Mouse (Mus musculus) G1E (cell line): ENCODE measurements around the gene Drg1. TPM values are rescaled to one million over a fixed set of nuclear protein-coding genes. Genes with fewer than 3 reads are reported as not detected.
"Not testable (repeated sequence)": the region's sequence is repeated elsewhere in the genome, so short reads cannot be mapped to it uniquely, and the experiment has no call there.

Source experiments
- ATAC-seq: 2 replicates; pipeline ENCODE4 v1.8.0; 2016; ENCODE audit warnings: mild to moderate bottlenecking; ENCODE audit not compliant: insufficient number of reproducible peaks, poor library complexity, low FRiP score, severe bottlenecking; ENCODE audit errors: extremely low read depth
- DNase-seq: peaks from one replicate; pipeline ENCODE4 v3.0.0; 2012; ENCODE audit warnings: low spot score
- H3K27me3 ChIP-seq: 2 replicates; pipeline ENCODE4 v1.6.1; 2012; ENCODE audit warnings: mild to moderate bottlenecking, low read length, inconsistent platforms; ENCODE audit not compliant: insufficient read depth
- H3K36me3 ChIP-seq: replicated peaks from 2 replicates; pipeline ENCODE3; 2012; ENCODE audit warnings: mild to moderate bottlenecking, inconsistent platforms
- H3K4me1 ChIP-seq: 2 replicates; pipeline ENCODE4 v1.6.1; 2012; ENCODE audit warnings: low read depth, low read length, inconsistent platforms, mixed read lengths; ENCODE audit not compliant: insufficient read depth
- H3K4me3 ChIP-seq: 2 replicates; pipeline ENCODE4 v1.5.1; 2012; ENCODE audit warnings: low read depth, mild to moderate bottlenecking, inconsistent platforms, low read length, moderate library complexity, mixed read lengths
- H3K9me3 ChIP-seq: replicated peaks from 2 replicates; pipeline ENCODE4 v1.6.1; 2012; ENCODE audit warnings: inconsistent platforms
- polyA plus RNA-seq: library from polyadenylated mRNA; stranded (reverse); fragments of >175 nt; gene quantifications from 2 replicates; pipeline ENCODE4 v1.2.3, GENCODE M21; 2012
- total RNA-seq, 2 experiments: library from RNA; stranded (forward) in 1 of 2; stranded (reverse) in 1 of 2; fragments of 200-1000 nt in 1 of 2; fragments of >200 nt in 1 of 2; fragmentation: Nextera tagmentation in 1 of 2; gene quantifications; 2 replicates each; pipeline ENCODE4 v1.2.3; 2014 to 2017

The Drg1 gene
- total and polyA plus RNA-seq, 3 experiments, result 101 to 303 (median 198) TPM

DNA sequence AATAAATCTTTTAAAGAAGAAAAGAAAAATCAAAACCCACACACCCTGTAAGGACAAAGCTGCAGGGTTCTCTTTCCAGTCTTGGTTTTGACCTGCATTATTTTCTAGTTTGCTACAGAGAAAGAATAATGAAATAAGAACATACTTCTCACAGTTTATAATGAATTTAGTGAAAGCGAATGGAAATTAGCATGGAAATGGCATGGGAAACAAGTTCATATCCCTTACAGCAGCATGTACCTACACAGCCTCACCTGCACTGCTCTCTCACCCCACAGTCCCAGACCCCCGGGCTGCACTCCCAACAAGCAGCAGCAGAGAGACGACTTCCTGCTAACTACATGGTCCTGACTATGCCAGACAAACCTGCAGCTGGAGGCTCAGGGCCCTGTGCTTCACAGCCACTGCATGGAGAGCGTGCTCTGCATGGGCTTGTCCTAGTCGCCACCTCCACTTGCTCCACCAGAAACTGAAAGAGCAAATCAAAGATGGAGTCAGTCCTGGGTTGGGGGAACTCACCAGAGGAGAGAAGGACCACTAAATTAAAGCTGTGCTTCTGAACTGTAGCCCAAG lies 100.9 kb downstream of the Drg1 start:
- not testable (repeated sequence) for H3K36me3 ChIP-seq, H3K4me1 ChIP-seq, H3K27me3 ChIP-seq, H3K9me3 ChIP-seq, ATAC-seq, H3K4me3 ChIP-seq, DNase-seq

DNA sequence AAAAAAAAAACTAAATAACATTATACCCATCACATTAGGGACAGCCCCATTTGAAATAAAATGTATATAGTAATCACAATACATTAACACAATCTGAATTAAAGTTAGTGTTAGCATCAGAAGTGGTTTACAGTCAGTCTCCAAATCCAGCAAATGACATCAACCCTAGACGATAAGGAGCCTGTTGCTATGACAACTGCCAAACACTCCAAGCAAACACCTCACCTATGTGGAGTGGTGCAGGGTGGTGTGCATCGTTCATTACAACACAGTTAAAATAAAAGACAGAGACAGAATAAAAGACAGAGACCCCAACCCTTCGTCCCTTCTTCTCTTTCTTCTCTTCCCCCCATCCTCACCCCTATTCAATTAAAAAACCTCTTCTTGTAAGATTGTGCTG lies 102.6 kb downstream of the Drg1 start:
- not testable (repeated sequence) for H3K9me3 ChIP-seq, ATAC-seq, DNase-seq, H3K4me1 ChIP-seq, H3K4me3 ChIP-seq, H3K27me3 ChIP-seq
- peaks cover 14% of the 10 kb centered on the region for H3K36me3 ChIP-seq

DNA sequence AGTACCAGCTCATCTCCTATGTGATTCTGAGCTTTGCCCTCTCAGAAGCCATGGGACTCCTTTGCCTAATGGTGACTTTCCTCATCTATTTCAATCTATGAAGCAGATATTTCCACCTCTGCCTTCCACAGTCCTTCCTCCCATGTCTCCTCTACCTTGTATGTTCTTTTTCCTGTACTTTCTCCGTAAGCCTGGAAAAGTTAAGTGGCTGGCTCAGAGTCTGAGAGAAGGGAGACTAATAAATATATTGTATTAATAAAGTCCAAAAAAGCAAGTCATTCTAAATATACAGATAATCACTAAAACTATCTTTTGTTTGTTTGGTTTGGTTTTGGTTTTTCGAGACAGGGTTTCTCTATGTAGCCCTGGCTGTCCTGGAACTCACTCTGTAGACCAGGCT lies 103.1 kb downstream of the Drg1 start:
- H3K9me3 ChIP-seq, H3K4me3 ChIP-seq, H3K27me3 ChIP-seq, H3K4me1 ChIP-seq, DNase-seq, ATAC-seq: not testable (repeated sequence)
- H3K36me3 ChIP-seq, result peaks cover 19% of the 10 kb centered on the region

DNA sequence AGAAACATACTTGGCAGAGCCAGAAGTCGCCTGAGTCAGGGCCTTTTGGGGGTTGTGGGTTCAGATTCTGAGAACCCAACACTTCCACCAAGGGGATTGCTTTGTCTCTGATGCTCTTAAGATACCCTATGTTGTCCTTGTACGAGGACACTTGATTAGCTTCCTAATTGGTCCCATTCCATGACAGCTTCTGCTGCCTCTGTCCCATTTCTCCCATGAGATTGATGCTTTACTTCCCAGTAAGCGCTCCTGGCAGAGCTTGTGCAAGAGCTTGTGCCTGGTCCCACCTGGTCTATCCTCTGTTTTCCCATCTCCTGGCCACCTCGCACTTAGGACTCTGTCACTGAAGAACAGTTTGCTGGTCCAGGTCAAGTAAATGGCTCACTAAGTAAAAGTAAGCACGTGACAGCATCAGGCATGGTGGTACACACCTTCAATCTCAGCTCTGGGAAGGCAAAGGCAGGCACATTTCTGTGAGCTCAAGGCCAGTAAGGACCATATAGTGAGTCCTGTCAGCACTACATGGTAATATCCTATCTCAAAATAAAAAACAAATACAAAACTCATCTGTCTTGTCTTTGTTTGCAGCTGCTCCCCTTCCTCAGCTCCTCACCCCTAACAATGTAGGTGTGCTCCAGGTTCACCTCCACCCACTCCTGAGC lies 103.8 kb downstream of the Drg1 start:
- H3K36me3 ChIP-seq, result peaks cover 23% of the 10 kb centered on the region
- not testable (repeated sequence) for DNase-seq, H3K9me3 ChIP-seq, ATAC-seq, H3K4me1 ChIP-seq, H3K27me3 ChIP-seq, H3K4me3 ChIP-seq

DNA sequence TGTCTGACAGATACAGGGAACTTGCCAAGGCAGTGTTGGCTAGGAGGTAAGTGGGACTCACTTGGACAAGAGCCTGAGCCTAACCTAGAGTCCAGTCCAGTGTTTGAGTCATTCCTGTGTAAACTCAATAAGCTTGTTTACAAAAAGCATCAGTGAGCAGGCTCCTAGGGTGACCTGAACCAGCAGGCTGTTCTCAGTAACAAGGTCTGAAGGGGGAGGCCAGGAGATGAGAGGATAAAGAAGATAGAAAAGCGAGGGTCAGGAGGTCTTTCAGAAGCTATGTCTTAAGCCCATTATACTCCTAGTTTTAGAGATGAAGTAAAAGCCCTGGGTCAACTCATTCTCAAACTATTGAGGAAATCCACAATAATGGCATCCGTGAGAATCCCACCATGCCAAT lies 104.8 kb downstream of the Drg1 start:
- ATAC-seq, result 0 out of 2 replicates have a peak, but pooled peaks have one; percentile 0

DNA sequence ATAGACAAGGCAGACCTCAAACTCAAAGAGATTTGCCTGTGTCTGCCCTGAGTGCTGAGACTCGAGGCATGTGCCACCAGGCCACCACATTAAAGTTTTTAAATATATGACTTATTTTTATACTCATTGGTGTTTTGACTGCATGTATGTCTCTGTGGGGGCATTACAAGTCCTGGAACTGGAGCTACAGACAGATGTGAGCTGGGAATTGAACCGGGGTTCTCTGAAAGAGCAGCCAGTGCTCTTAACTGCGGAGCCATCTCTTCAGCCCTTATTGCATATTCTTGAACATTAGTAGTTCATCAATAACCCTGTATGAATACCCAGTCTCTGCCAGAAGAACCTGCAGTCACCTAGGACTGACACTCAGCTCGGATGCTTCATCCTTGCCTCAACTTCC lies 107.4 kb downstream of the Drg1 start:
- H3K4me3 ChIP-seq, H3K9me3 ChIP-seq, H3K4me1 ChIP-seq, DNase-seq, H3K27me3 ChIP-seq, ATAC-seq: not testable (repeated sequence)
- peaks cover 26% of the 10 kb centered on the region for H3K36me3 ChIP-seq

More for the DNA sequence above, 104.8 kb downstream of the Drg1 start:
- H3K27me3 ChIP-seq, DNase-seq, H3K4me1 ChIP-seq, H3K4me3 ChIP-seq, H3K9me3 ChIP-seq: not testable (repeated sequence)
- peaks cover 23% of the 10 kb centered on the region for H3K36me3 ChIP-seq

DNA sequence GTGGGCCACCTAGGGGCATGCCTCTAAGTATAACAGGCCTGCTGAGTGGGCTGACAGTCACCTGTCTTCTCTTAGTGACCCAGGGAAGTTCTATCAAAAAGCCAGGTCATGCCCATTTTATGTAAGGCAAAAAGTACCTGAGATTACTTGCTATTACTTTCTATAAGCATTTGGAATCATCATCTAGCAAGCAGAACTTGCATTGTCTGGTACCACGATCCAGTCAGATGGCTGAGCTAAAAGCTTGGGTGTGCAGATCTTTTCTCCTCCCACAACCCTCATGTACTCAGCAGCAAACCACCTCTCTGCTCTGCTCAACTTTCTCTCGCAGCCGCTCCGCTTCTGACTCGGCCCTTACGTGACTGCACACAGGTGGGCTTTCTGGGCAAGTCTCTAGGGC lies 108.2 kb downstream of the Drg1 start:
- not testable (repeated sequence) for ATAC-seq, H3K4me1 ChIP-seq, H3K4me3 ChIP-seq, H3K27me3 ChIP-seq, DNase-seq, H3K9me3 ChIP-seq
- peaks cover 31% of the 10 kb centered on the region for H3K36me3 ChIP-seq

DNA sequence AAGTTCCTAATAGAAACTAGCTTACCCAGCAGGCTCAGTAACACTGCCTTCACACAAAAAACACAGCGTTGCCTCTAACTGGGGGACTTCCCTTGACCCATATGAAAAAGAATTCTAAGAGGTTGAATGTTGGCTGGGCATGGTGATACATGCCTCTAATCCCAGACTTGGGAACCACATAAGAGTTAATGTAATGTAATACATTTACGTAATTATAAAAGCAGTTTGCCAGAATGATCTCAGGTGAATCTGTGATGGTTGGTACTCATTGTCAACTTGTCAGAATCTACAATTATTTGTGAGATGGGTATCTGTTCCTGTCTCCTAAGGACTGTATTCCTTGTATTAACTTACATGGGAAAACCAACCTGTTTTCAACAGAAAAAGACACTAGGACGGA lies 109.2 kb downstream of the Drg1 start:
- not testable (repeated sequence) for H3K27me3 ChIP-seq, ATAC-seq, H3K4me3 ChIP-seq, H3K4me1 ChIP-seq, DNase-seq, H3K9me3 ChIP-seq
- peaks cover 29% of the 10 kb centered on the region for H3K36me3 ChIP-seq

DNA sequence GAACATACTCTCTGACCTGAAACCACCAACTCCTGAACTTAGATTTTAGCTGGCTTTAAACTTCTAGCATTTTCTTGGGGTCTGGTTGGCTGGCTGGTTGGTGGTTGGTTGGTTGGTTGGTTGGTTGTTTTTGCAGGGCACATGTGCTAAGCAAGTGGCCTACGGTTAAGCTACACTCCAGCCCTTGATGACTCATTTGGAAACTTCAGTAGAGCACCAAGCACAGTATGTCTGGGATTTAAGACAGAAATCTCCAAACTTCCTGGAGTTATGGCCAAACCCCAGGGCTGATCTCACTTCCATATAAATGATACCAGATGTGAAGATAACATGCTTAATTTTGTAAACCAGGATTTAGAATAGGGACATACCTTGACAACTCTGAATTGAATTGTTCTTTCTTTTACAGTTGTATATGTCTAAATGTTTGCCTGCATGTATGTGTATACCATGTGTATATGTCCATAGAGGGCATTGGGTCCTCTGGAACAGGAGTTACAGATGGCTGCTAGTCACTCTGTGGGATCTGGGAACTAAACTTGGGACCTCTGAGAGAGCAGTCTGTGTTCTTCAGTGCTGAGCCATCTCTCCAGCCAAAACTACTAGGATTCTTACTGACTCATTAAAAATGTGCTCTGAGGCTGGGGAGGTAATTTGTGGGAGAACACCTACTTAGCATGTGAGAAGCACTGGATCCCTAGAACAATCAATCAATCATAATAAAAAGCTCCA lies 112.4 kb downstream of the Drg1 start:
- not testable (repeated sequence) for DNase-seq, H3K4me1 ChIP-seq, H3K4me3 ChIP-seq, ATAC-seq, H3K9me3 ChIP-seq, H3K27me3 ChIP-seq
- peaks cover 27% of the 10 kb centered on the region for H3K36me3 ChIP-seq

DNA sequence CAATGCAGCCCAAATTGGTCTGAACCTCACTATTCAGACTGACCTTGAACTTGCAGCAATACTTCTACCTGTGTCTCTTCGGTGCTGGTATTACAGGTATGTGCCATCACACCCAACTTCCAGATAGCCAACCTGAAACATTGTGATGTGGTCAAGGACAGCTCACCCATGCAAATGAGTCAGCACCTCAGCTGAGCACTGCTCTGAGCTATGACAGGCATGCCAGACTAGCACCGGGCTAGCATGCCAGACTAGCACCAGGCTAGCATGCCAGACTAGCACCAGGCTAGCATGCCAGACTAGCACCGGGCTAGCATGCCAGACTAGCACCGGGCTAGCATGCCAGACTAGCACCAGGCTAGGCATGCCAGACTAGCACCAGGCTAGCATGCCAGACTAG lies 114.9 kb downstream of the Drg1 start:
- H3K36me3 ChIP-seq, result peaks cover 19% of the 10 kb centered on the region
- not testable (repeated sequence) for H3K9me3 ChIP-seq, H3K4me3 ChIP-seq, DNase-seq, ATAC-seq, H3K4me1 ChIP-seq, H3K27me3 ChIP-seq

DNA sequence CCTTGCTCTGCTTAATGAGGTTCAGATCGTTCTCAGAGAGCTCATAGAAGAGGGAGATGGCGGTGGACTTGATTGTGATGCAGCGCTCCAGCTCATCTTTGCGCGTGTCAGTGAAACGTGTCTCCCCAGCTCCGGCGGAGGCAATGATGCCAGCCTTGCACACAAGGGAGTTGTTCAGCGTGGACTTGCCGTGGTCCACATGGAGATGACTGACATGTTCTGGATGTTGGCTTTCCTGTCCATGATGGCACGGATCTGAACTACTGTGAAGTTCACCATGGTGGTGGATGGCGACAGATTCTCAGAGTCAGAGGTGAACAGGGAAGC lies 115.6 kb downstream of the Drg1 start:
- not testable (repeated sequence) for H3K9me3 ChIP-seq, H3K4me1 ChIP-seq, DNase-seq, H3K4me3 ChIP-seq, ATAC-seq, H3K27me3 ChIP-seq
- H3K36me3 ChIP-seq, result peaks cover 19% of the 10 kb centered on the region
